Mouse (Mus musculus) CD4-positive helper T cell, adult 2 months (primary cell): ENCODE measurements around the gene Zmynd10.
A peak's percentile ranks its signal among the peaks of the same experiment; 100 is the strongest.

Source experiments
- DNase-seq: peaks from one replicate; pipeline ENCODE4 v3.0.0-alpha.2; 2012; ENCODE audit warnings: low read depth, missing footprints, low spot score

Zmynd10 gene

GRCm38 (mm10) chr9:107539940-107540339, 7.2 kb upstream of the Zmynd10 start:
- DNase-seq, result no peak

DNA sequence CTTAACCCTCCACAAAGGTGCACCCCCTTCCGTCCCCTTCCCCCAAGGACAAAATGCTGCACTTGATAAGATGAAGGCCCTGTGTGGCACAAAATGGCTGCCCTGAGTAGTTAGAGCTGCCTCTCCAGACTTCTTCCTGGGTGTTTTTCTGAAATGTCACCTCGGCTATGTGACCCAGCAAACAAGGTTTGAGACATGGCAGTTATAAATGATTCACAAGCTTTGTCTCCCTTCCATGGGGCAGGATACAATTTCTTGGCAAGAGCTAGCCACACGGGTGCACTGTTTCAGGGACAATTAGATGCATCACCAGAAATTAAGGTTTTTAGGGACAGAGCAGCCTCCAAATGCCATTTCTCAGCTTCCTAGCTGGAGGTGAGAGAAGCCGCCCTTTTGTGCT, 6.7 kb upstream of the Zmynd10 start:
- DNase-seq, result no peak

GRCm38 (mm10) chr9:107541005-107541404, 6.1 kb upstream of the Zmynd10 start:
- no peak for DNase-seq

DNA sequence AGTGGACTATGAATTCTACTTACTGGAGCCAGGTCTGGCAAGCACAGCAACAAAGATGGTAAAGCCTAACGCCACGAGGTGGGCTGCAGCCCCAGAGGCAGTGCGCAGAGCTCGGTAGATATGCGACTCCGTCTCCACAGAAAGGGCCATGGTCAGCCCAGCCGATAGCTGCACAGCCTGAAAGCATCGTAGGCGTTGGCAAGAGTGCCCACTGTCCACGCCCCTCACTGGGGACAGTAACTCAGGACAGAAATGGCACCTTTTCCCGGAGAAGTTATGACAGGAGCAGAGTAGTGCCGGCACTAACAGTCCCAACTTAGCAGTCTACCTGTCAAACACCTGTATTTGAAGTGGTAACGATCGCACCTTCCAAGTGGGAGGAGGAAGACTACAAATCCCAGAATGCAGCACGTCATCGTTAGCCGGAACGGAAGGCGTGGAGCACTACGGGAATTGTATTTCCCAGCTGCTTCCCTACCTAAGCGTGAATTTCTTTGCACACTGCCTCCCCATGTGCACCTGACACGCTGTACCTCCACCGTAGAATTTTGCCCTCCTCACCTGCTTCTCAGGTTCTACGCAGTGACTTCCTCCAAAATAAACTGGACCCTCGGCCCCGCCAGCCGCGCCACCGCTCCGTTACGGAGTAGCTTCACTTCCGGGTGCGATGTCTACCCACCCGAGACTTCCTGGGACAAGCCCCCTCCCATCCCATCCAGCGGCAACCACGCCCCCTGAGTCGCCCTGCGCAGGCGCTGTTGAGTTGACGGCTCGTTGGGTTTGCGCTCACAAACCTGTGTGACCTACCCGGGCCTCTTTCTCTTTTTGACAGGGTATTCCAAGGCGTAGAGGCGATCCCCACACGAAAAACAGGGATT, 5.4 kb upstream of the Zmynd10 start, which contains the start of the genes Cyb561d2 and Nprl2:
TSS of gene Cyb561d2 (minus strand) at position 720 of the 878 bp plus-strand sequence.
TSS of gene Nprl2 (plus strand) at position 753 of the 878 bp plus-strand sequence.
- DNase-seq, result peak; percentile 95

DNA sequence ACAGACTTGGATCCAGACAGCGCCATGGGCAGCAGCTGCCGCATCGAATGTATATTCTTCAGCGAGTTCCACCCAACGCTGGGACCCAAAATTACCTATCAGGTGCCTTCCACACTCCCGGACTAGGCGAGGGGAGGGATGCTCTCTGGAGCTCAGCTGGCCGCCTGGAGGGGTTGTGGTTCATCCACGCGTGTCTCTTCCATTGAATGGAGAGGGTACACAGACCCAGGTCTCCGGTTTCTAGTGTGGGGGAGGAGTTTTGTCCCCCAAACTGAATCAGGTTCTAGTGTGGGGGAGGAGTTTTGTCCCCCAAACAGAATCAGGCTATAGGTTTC, 4.8 kb upstream of the Zmynd10 start:
- no peak for DNase-seq

DNA sequence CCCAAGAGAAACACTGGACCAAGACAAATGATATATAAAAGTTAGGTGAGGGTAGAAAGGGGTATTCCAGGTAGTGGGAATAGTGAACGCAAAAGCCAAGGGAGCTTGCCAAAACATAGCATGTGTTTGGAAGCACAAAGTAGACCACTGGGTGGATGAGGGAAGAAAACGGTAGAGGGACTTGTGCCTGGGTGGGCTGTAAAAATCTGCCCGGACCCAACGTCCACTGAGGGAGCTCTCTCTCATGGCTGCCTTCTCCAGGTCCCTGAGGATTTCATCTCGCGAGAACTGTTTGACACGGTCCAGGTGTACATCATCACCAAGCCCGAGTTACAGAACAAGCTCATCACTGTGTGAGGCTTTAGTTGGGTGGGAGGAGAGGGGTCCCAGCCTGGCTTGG, 4.4 kb upstream of the Zmynd10 start:
- no peak for DNase-seq

DNA sequence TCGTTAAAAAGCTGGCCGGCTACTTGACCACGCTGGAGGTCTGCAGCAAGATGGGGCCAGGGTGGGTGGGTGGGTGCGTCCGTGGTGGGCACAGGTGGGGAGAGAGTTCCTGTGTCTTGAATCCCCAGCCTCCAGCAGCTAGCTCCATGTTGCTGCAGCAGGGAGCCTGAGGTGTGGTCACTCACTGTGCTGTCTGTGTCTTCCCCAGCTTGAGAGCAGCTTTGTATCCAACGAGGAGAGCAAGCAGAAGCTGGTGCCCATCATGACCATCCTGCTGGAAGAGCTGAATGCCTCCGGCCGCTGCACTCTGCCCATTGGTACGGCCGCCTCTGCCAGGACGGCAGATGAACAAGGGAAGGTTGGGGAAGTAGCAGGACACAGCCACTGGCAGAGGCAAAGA, 3.8 kb upstream of the Zmynd10 start:
- DNase-seq, result no peak

DNA sequence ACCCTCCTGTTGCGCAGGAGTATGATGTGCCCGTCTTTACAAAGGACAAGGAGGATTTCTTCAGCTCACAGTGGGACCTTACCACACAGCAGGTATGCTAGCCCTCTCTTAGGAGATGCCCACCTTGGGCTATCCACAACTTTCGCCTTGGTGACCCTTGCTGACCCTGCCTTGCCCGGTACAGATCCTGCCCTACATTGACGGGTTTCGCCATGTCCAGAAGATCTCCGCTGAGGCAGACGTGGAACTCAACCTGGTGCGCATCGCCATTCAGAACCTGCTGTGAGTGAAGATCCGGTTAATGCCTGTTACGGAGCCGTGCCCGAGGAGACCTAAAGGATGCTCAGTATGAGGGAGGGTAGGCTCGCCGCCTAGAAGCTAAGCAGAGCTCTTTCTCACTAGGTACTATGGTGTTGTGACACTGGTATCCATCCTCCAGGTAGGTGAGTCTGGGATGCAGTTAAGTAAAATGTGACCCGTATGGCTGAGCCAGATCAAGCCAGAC, 2.9 kb upstream of the Zmynd10 start:
- DNase-seq, result no peak

DNA sequence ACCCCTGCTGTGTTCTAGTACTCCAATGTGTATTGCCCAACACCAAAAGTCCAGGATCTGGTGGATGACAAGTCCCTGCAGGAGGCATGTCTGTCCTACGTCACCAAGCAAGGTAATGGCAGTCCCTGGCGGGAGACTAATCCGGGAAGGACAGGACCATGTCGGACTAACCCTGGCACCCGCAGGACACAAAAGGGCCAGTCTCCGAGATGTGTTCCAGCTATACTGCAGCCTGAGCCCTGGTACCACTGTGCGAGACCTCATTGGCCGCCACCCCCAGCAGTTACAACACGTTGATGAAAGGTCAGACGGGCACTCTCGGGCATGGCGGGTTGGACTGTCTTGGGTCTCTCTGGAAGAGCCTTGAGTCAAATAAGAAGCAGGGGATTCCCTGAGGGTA, 2.4 kb upstream of the Zmynd10 start:
- no peak for DNase-seq

- no peak for DNase-seq
Measured at GRCm38 (mm10) chr9:107545199-107545598, 1.9 kb upstream of the Zmynd10 start.

- DNase-seq, result peak; percentile 78
Measured at GRCm38 (mm10) chr9:107545602-107546001, 1.5 kb upstream of the Zmynd10 start.

DNA sequence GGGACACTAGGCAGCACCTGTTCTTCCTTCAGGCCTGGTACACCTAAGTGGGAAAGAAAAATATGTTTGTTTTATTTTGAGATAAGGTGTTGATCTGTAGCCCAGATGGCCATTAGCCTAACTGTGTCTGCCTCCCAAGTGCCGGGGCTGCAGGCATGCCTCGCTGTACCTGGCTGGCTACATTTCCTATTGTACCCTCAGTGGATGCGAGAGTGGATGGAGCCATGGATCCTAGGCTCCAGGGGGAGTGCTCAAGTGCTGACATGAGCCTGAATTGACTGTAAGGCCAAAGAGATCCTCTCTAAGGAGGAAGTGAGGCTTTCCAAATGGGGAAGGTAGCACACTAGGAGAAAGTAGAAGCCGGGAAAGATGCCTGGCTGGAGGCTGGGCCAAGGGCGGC, 859 bp downstream of the Zmynd10 start:
- DNase-seq, result no peak

DNA sequence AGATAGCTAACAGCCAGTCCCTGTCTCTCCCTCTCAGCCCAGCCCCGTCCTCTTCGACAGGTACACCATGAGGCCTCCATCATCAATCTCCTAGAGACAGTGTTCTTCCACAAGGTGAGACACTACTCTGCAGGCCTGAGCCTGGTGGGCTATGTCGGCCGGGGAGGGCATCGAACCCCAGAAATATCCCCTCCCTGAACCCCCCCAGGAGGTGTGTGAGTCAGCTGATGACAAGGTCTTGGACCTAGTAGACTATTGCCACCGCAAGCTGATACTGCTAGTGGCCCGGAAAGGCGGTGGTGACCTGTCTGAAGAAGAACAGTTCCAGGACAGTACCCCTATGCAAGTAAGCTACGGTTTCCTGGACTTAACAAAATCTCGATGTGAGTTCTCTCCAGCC, 1.7 kb downstream of the Zmynd10 start:
- DNase-seq, result no peak

DNA sequence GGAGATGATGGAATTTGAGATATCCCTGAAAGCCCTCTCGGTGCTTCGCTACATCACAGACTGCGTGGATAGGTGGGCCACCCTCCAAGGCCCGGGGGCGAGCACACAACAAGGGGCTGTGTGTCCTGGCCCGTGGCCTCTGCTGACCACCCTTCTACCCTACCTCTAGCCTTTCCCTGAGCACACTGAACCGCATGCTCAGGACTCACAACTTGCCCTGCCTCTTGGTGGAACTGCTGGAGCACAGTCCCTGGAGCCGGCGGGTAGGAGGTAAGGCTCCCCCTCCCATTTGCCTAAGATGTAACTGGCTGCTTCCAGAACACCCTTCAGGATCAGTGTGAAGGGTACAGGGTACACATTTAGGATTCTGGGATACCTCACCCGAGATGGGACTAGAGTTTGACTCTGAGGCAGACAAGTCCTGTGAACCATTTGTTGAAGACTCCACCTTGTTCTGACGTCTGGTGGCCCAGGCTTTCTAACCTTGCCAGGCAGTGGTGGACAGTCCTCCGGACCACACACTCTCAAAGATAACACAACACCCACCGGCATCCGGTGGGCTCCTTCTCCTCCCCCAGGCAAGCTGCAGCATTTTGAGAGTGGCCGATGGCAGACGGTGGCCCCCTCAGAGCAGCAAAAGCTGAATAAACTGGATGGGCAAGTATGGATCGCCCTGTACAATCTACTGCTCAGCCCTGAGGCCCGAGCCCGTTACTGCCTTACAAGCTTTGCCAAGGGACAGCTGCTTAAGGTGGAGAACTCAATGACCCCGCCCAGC, 2.4 kb downstream of the Zmynd10 start:
- no peak for DNase-seq

DNA sequence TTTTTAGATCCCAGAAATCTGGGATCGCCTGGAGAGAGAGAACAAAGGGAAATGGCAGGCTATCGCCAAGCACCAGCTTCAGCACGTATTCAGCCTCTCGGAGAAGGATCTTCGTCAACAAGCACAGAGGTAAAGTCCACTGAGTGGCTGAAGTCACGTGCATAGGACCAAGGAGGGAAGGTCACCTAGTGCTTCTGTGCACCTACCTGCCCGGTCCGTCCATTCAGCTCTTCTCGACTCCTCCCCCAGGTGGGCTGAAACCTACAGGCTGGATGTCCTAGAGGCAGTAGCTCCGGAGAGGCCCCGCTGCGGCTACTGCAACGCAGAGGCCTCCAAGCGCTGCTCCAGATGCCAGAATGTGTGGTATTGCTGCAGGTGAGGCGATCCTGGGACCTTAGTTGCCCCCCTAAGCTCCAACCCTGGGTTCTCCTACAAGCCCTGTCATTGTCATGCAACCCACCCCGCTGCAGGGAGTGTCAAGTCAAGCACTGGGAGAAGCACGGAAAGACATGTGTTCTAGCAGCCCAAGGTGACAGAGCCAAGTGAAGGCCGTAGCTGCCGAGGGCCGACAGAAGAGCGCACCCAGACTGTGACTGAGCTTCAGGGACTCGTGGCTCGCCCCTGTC, 3.5 kb downstream of the Zmynd10 start:
- no peak for DNase-seq

- peak; percentile 90 for DNase-seq
Measured at GRCm38 (mm10) chr9:107551117-107551889, 4.2 kb downstream of the Zmynd10 start, which contains the start of gene Rassf1. Gene Rassf1, plus strand, starts transcription at chr9:107551555.

DNA sequence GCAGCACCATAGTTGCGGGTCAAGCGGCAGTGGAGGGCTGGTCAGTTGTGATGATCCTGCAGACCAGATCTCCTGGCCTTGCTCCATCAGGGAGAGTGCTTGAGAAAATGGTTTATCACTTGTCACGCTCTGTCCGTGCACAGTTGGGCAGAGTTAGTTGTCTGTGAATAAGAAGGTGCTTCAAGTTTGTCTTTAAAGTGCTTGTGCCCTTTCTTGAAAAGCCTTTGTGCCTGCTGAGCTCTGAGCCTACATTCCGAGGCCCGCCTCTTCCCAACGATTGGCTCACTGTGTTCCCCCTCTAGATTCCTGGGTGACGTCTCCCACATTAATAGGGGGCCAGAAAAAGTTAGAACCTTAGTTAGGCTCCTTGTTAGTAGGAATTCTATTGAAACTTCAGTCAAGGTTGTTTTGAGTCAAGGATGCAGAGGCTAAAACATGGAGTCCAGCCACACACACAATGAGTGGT, 4.8 kb downstream of the Zmynd10 start:
- DNase-seq, result no peak

- no peak for DNase-seq
Measured at GRCm38 (mm10) chr9:107552690-107553393, 5.7 kb downstream of the Zmynd10 start.

GRCm38 (mm10) chr9:107553541-107554318, 6.6 kb downstream of the Zmynd10 start:
- DNase-seq, result peak; percentile 63
